Mouse (Mus musculus): ENCODE results near the gene Zfp330. TPM values are rescaled to one million over a fixed set of nuclear protein-coding genes. Genes with fewer than 3 reads are reported as not detected.

Gene Zfp330
- polyA plus RNA-seq, 1 experiment = not detected

DNA sequence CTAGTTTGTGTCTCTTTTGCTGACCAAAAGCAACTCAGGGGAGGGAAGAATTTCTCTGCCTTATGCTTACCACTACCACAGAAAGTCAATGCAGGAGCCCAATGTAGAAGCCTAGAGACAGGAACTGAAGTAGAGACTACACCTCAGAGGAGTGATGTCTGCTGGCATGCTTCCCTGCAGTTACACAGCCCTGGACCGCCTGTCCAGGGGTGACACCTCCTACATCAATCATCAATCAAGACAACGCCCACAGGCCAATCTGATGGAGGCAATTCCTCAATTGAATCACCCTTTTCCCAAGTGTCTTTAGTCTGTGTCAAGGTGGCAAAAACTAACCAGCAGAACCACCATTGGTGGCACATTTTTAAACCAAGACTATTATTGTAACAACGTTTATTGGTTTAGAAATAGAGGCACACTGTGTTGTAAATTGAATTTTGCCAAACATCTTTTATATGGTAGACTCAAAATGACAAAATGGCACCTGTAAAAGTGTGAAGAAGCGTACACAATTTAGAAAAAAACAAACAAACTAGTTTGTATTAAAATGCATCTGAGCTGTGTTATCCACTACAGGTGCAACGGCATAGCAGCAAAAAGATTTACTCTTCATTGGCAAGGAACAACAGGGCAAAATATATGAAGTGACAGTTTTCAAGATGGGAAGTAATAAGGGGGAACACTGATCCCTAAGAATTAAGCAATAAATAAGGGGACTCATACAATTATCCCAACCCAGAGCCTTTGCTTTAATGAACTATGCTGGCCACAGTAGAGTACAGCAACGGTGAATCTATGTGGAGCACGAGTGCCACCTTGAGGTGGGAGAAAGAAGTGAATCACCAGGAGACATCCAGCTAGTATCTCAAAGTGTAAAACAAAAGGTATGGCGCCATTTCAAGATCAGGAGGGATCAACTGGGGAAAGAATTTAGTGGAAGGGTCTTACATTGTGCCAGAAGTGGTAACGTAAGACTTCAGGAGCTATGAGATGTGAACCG, 29.8 kb downstream of the Zfp330 start:
- H3K4me3 ChIP-seq (ENCODE audit: insufficient read depth, low read depth, low read length) = no peak overlapping the region
- WGBS = 46% methylated on average over 10 of the region's 10 CpGs
- H3K4me1 ChIP-seq (ENCODE audit: control insufficient read depth, insufficient read depth, low read length) = no peaks in the 10 kb centered on the region
- TF ChIP-seq POLR2A (IDR thresholded peaks at IDR 0.05; ENCODE audit: insufficient read depth, low read depth, low read length) = no peak
- TF ChIP-seq CTCF (IDR thresholded peaks at IDR 0.05; ENCODE audit: insufficient read depth, low read depth, low read length) = no peak
- H3K27ac ChIP-seq (ENCODE audit: insufficient read depth, low read depth, low read length) = no peak overlapping the region

Other genes starting within 250 kb of the Zfp330 start
- gene Rnf150, start 89.2 kb upstream of the Zfp330 start, polyA plus RNA-seq (2012; ENCODE audit: insufficient read depth, insufficient read length, low replicate concordance, missing spikeins) = not detected in 2 replicates